Mouse (Mus musculus) liver, adult 2 months (tissue): ENCODE measurements around the gene 9930104L06Rik. TPM values are rescaled to one million over a fixed set of nuclear protein-coding genes. Genes with fewer than 3 reads are reported as not detected.

ENCODE experiments used
- DNase-seq: peaks from one replicate; pipeline ENCODE4 v3.0.0-alpha.2; 2011; ENCODE audit warnings: low read depth, low spot score; ENCODE audit errors: extremely low read depth
- H3K27ac ChIP-seq: fragments of 200-500 bp; replicated peaks from 2 replicates; pipeline ENCODE4 v1.5.1; 2012; ENCODE audit warnings: low read depth, mild to moderate bottlenecking, control low read depth, inconsistent platforms, low read length; ENCODE audit not compliant: insufficient read depth
- H3K27me3 ChIP-seq: fragments of 200-500 bp; 2 replicates; pipeline ENCODE4 v1.6.1; 2012; ENCODE audit warnings: mild to moderate bottlenecking, moderate library complexity, low read length, inconsistent platforms; ENCODE audit not compliant: control insufficient read depth, insufficient read depth
- H3K36me3 ChIP-seq: fragments of 200-500 bp; 2 replicates; pipeline ENCODE4 v1.6.1; 2012; ENCODE audit warnings: low read length, inconsistent platforms; ENCODE audit not compliant: control insufficient read depth, insufficient read depth
- H3K4me1 ChIP-seq: fragments of 200-500 bp; 2 replicates; pipeline ENCODE4 v1.6.1; 2011; ENCODE audit warnings: low read length; ENCODE audit not compliant: control insufficient read depth, insufficient read depth
- H3K4me3 ChIP-seq: fragments of 200-500 bp; 2 replicates; pipeline ENCODE4 v1.5.1; 2011; ENCODE audit warnings: low read depth, mild to moderate bottlenecking, control low read depth, low read length, moderate library complexity; ENCODE audit not compliant: insufficient read depth
- H3K79me2 ChIP-seq: fragments of 200-500 bp; 2 replicates; pipeline ENCODE4 v1.6.1; 2012; ENCODE audit warnings: inconsistent platforms, mild to moderate bottlenecking, low read length, moderate library complexity; ENCODE audit not compliant: control insufficient read depth, insufficient read depth
- H3K9ac ChIP-seq: fragments of 200-500 bp; 2 replicates; pipeline ENCODE4 v1.6.1; 2012; ENCODE audit warnings: low read depth, mild to moderate bottlenecking, control low read depth, inconsistent platforms, low read length
- CTCF ChIP-seq: fragments of 200-500 bp; IDR thresholded peaks from 2 replicates; pipeline ENCODE4 v1.5.1; 2011; ENCODE audit warnings: low read depth, low read length, control low read depth
- POLR2A ChIP-seq: fragments of 200-500 bp; IDR thresholded peaks from 2 replicates; pipeline ENCODE4 v1.6.1; 2011; ENCODE audit warnings: low read length, control low read depth; ENCODE audit not compliant: insufficient read depth; ENCODE audit errors: extremely low read depth
- WGBS: fragments of 180-500 bp; shearing (Covaris S2); methylation state at CpG from one replicate; pipeline ENCODE4 v1.1.7; 2018; 5-methylcytosine and 5-hydroxymethylcytosine counted together
- polyA plus RNA-seq: library from polyadenylated mRNA; depleted of rRNA; stranded (reverse); fragments of >200 nt; gene quantifications from 2 replicates; pipeline ENCODE4 v1.2.3, GENCODE M21; 2012
- total RNA-seq: library from RNA; depleted of rRNA; stranded (reverse); fragments of >200 nt; gene quantifications from 2 replicates; pipeline ENCODE4 v1.2.3, GENCODE M21; 2014

Gene 9930104L06Rik
- total and polyA plus RNA-seq, 2 experiments, result 4.1 to 9.2 TPM

DNA sequence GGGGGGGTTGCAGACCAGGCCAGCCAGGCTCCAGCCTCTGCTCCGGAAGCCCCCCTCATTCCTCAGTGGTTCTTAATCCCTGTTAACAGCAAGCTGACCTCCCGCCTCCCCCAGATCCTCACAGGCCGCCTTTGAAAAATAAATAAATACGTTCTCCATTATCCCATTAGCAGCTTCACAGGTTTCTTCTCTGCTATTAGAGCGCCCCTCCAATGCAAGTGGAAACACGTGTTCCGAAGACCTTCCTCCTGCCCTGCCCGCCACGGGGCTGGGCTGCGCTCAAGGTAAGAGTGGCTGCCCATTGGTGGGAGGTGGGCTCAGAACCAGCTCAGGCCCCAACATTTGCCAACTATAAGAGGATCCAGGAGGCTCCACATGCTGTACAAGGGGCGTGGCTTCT is 25.7 kb downstream of the 9930104L06Rik start:
- Histone ChIP-seq H3K9ac (no peak overlapping the region), H3K27ac (no peak overlapping the region), H3K79me2 (no peaks in the 10 kb centered on the region), H3K27me3 (no peaks in the 10 kb centered on the region; the same call in 1 of the 2 replicates), H3K4me1 (no peaks in the 10 kb centered on the region), H3K36me3 (no peaks in the 10 kb centered on the region), H3K4me3 (no peak overlapping the region)
- no peak for TF ChIP-seq CTCF
- TF ChIP-seq POLR2A, result no peak
- no peak for DNase-seq
- WGBS, result 44% methylated on average over 11 of the region's 11 CpGs

DNA sequence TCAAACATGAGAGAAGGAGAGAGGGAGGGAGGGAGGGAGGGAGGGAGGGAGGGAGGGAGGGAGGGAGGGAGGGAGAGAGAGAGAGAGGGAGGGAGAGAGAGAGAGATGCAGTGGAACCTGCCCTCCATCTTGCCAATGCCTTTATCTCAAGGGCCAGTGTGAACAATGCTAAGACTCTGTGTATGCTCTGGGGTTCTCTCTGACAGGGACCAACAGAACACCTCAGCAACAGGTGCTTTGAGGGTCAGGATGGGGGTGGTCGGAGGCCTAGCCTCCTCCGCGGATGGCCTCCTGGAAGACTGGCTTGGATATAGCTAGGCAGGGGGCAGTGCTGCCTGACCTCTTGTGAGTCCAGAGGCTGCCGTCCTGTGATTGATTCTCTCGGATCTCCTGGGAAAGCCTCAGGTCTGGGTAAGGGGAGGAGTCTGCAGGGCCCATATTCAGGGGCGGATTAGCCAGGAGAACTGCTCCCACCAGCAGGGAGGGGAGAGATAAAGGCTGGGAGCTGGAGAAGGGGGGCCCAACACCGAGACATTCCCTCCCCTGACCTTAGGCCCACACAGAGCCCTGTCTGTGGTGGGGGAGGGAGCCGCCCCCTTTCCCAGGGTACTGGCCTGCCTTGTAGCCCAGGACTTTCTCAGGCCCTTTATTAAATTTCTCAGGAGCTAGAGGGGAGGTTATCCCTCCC is 28.2 kb downstream of the 9930104L06Rik start:
- H3K36me3 ChIP-seq, result no peaks in the 10 kb centered on the region
- no peak for DNase-seq
- H3K27ac ChIP-seq, result no peak overlapping the region
- no peak overlapping the region for H3K9ac ChIP-seq
- H3K4me3 ChIP-seq, result no peak overlapping the region
- H3K79me2 ChIP-seq, result no peaks in the 10 kb centered on the region
- no peaks in the 10 kb centered on the region; the same call in 1 of the 2 replicates for H3K27me3 ChIP-seq
- no peak for TF ChIP-seq CTCF
- no peak for TF ChIP-seq POLR2A
- 38% methylated on average over 8 of the region's 8 CpGs for WGBS
- H3K4me1 ChIP-seq, result no peaks in the 10 kb centered on the region

DNA sequence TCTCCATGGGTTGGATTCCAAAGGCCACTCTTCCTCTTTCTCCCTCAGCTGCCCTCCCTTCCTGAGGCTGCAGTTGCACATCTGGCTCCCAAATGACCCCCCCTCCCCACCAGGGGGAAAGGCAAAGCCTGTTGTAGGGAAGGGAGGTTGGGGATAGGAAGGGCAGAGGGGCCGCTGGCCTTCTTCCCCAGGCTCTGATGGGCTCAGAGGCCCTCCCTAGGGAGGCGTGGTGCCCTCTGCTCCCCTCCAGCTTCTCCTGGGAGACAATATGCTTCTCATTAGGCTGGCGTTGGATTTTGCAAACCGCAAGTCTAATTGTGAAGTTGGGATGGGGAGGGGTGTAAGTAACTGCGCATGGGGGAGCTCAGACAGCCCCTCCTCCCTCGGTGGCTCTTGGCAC is 31.9 kb downstream of the 9930104L06Rik start:
- no peak for DNase-seq
- TF ChIP-seq POLR2A (no peak), CTCF (no peak)
- no peak overlapping the region for H3K9ac ChIP-seq
- H3K27ac ChIP-seq, result no peak overlapping the region
- no peaks in the 10 kb centered on the region for H3K27me3 ChIP-seq
- H3K4me3 ChIP-seq, result no peak overlapping the region
- WGBS, result 72% methylated on average over 6 of the region's 6 CpGs
- H3K4me1 ChIP-seq, result no peaks in the 10 kb centered on the region
- H3K79me2 ChIP-seq, result no peaks in the 10 kb centered on the region
- no peaks in the 10 kb centered on the region for H3K36me3 ChIP-seq

DNA sequence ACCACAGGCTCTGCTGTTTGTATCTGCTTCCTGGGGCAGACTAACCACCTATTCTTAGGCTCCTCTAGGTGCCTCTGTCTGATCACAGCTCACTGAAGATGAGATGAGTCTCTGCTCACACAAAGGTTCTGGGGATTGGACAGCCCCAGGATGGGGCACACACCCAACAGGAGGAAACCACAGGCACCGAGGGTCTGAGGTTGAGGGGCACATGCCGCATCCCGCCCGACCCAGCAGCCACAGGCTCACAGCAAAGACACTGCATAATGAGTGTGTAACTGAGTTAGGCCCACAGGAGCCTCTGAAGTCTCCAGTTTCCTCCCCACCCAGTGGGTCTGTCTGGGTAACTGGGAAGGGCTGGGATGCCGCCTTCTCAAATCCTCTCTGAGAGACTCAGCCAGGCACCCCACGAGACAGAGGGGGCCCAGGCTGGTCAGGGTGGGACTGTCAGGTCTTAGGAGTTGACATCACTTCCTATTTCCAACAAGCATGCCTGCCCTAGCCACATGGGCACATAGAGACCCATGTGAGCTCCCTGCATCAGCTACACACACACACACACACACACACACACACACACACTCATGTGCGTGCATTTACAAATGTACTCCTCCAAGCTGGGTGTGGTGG is 32.5 kb downstream of the 9930104L06Rik start:
- 79% methylated on average over 7 of the region's 7 CpGs for WGBS
- TF ChIP-seq POLR2A, result no peak
- no peak for TF ChIP-seq CTCF
- Histone ChIP-seq H3K79me2 (no peaks in the 10 kb centered on the region), H3K4me3 (no peak overlapping the region), H3K4me1 (no peaks in the 10 kb centered on the region), H3K36me3 (no peaks in the 10 kb centered on the region), H3K27me3 (no peaks in the 10 kb centered on the region), H3K27ac (no peak overlapping the region), H3K9ac (no peak overlapping the region)
- no peak for DNase-seq

DNA sequence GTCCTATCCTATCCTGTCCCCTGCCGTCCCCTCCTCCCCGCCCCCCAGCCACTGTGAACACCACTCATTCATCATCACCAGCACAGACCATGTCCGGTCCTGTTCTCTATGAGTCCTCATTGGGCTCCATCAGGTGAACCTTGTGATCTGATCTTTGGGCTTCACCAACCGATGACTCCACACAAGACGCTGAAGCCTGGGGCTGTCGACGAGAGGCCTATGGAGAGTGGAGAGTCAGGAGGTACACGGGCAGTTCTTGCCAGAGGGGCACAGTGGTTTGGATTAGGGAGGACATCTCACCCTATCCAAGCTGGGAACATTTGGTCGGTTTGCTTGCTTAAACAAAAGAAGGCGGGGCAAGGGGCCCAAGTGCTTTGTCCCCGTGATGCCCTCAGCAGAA is 33.3 kb downstream of the 9930104L06Rik start:
- Histone ChIP-seq H3K4me1 (no peaks in the 10 kb centered on the region), H3K36me3 (no peaks in the 10 kb centered on the region), H3K79me2 (no peaks in the 10 kb centered on the region), H3K4me3 (no peak overlapping the region), H3K27me3 (no peaks in the 10 kb centered on the region), H3K9ac (no peak overlapping the region), H3K27ac (no peak overlapping the region)
- TF ChIP-seq CTCF (no peak), POLR2A (no peak)
- no peak for DNase-seq
- 72% methylated on average over 11 of the region's 11 CpGs for WGBS

DNA sequence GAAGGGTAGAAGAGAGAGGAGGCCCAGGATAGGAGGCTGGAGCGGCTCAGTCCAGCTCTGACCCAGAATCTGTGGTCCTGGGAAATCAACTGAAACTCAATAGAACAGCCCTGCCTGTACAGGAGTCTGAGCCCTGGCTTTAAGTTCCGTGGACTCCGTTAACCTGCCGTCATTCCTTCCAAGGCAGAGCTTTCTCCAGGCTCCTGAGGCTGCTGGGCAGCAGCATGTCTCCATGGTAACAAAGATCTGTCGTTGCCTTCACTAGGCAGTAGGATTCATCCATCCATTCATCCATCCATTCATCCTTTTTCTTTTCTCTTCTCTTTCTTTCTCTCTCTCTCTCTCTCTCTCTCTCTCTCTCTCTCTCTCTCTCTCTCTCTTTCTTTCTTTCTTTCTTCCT is 33.8 kb downstream of the 9930104L06Rik start:
- no peaks in the 10 kb centered on the region for H3K27me3 ChIP-seq
- no peak overlapping the region for H3K9ac ChIP-seq
- DNase-seq, result no peak
- WGBS, result 52% methylated on average over 5 of the region's 5 CpGs
- H3K36me3 ChIP-seq, result no peaks in the 10 kb centered on the region
- H3K4me3 ChIP-seq, result no peak overlapping the region
- no peaks in the 10 kb centered on the region for H3K79me2 ChIP-seq
- TF ChIP-seq CTCF (no peak), POLR2A (no peak)
- no peak overlapping the region for H3K27ac ChIP-seq
- no peaks in the 10 kb centered on the region for H3K4me1 ChIP-seq
